Mouse (Mus musculus) kidney, adult 18-20 months (tissue): Measurements from ENCODE around the gene Rabep2.
A peak's percentile ranks its signal among the peaks of the same experiment; 100 is the strongest.
"Not testable (repeated sequence)": the region's sequence is repeated elsewhere in the genome, so short reads cannot be mapped to it uniquely, and the experiment has no call there.

ENCODE experiments used
- DNase-seq: peaks from one replicate; pipeline ENCODE4 v3.0.0; 2021

Rabep2 gene

DNA sequence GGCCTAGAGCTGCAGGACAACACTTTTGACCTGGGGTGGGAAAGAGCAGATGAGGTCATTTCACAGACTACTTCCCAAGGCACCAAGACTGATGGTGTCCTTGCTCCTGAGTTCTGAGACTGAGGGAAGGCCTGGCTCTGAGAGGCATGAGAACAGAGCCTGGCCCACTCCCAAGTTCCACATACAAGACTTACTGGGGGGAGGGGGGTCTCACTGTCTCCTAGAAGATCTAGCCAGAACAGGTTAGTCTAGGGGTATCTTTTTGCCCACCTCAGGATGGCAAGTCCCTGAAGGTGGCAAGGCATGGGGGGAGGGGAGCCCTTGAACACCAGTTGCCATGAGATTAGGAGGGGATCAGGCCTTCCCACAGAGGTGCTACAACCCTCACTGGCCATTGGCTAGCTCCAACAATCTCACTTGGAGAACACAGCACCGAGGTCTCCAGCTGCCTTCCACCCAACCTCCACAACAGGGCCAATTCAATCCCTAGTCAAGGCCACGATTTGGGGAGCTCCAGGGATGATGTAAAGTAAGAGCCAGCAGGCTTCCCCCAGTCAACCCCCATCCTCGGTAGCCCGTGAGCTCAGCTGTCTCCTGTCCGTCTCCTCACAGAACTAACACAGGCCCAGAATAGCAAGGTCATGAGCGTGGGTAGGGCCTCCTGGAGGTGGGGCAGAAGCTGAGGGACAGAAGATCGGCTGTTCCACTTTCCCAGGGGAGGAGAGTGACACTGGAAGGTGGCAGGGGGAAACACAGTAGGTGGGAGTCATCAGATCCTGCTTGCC is 36.9 kb downstream of the Rabep2 start:
- no peak for DNase-seq

GRCm38 (mm10) chr7:126466116-126466515 is 37.6 kb downstream of the Rabep2 start:
- no peak for DNase-seq

DNA sequence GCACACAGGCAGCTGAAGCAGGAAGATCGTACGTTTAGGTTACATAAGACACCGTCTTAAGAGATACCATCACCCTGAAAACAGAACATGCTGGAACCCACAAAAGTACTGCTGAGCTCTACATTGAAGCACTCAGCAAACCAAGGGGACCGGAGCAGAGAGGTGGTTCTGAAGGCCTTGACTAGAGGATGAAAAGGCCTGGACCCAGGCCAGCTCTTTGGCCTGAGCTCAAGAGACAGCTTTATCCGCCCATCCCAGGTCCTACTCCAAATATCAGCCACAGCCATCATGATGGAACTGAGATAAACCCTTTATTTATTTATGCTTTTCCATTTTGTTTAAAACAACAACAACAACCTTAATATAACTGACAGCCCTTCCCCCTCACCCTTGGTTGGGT is 38.1 kb downstream of the Rabep2 start:
- no peak for DNase-seq

DNA sequence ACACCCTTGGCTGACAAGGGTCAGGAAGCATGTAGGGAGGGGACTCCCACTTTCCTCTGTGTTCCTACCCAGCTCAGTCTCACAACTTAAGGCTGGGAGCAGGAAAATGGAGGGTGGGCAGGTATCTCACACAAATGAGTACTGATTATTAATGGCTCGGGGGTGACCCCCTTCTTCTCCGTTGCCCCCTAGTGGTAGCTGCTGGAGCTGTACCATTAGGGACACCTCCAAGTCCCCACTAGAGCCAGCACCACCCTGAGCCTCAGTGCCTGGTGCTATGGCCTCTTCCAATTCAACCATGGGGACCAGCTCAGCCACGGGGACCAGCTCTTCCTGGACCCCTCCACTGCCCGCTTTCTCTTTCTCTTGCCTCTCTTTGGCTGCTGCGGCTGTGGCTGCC is 38.7 kb downstream of the Rabep2 start:
- peak; percentile 44 for DNase-seq

- no peak for DNase-seq
Measured at GRCm38 (mm10) chr7:126467834-126468627, 39.5 kb downstream of the Rabep2 start.

- no peak for DNase-seq
Measured at GRCm38 (mm10) chr7:126470077-126470476, 41.5 kb downstream of the Rabep2 start.

DNA sequence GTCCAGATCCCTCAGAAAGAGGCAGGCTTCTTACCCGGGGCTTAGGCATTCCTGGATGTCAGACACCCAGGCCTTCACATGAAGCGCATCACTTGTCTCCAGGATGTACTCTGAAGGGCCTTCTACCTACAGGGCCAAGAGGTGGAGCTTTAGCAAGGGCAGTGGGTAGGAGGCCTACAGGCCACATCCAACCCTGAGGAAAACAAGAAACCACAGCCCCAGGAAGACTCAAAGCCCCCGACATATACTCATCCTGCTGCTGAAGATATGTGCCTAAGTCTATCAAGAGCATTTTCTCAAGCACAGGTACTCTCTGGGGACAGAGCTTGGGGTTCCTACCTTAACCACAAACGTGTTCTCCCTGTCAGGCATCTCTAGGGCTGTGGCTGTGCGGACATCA is 42.8 kb downstream of the Rabep2 start:
- no peak for DNase-seq

GRCm38 (mm10) chr7:126471853-126472252 is 43.3 kb downstream of the Rabep2 start:
- DNase-seq, result no peak

DNA sequence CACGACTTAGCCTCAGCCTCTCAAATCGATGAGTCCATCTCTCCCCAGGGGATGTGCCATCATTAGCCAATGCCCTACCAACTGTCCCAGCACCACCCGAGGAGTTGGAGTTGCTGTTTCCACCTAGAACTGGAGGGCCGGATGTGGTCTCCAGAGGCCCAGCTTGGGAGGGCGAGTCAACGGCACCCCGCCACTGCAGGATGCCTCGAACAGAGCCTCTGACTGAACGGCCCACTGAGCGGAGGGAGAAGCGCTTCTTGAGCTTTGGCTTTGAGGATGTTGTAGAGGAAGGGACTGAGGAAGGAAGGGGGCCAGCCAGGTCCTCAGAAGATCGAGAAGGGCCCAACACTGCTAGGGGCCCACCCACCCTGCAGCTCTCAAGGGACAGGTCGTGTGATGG is 43.7 kb downstream of the Rabep2 start:
- no peak for DNase-seq

GRCm38 (mm10) chr7:126472713-126473112 is 44.2 kb downstream of the Rabep2 start:
- DNase-seq, result no peak

DNA sequence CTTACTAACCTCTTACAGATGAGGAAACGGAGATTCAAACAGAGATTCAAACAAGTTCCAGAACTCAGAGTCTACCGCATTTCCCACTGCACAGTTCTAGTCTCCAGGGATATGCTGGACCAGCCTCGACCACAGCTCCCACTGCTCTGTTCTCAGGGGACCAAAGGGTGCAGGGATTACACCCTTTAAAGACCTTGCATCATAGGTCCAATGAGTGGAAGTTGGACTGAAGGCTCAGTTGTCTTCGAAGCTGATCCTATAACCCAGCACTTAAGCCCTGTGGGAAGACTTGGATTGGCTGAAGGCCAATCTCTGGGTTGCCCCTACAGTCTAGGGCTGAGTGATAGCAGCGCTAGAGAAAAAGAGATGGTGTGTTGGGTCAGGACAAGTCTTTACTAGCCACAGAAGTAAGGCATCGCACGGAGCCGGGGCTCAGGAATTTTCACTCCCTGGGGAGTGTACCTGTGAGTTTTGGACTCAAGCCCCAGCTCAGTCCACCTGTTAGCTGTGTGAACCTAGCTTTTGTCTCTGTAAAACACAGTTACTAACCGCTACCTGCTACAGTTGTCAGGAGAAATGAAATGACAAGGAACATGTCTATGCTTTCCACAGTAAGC is 45.0 kb downstream of the Rabep2 start:
- no peak for DNase-seq

- peak; percentile 24 for DNase-seq
Measured at GRCm38 (mm10) chr7:126474486-126474955, 46.0 kb downstream of the Rabep2 start.

- peak; percentile 88 for DNase-seq
Measured at GRCm38 (mm10) chr7:126474993-126475581, 46.5 kb downstream of the Rabep2 start, which contains the start of gene Sh2b1. TSS of gene Sh2b1 (minus strand) at chr7:126475424.

GRCm38 (mm10) chr7:126481699-126482098 is 53.1 kb downstream of the Rabep2 start:
- DNase-seq, result no peak

- DNase-seq, result peak; percentile 90
Measured at GRCm38 (mm10) chr7:126482392-126482871, 53.9 kb downstream of the Rabep2 start.

GRCm38 (mm10) chr7:126487052-126487483 is 58.5 kb downstream of the Rabep2 start, which contains the start of gene Tufm:
TSS of gene Tufm (plus strand) at chr7:126487361.
- DNase-seq, result peak; percentile 93

- DNase-seq, result not testable (repeated sequence)
Measured at GRCm38 (mm10) chr7:126487617-126488385, 59.2 kb downstream of the Rabep2 start.

DNA sequence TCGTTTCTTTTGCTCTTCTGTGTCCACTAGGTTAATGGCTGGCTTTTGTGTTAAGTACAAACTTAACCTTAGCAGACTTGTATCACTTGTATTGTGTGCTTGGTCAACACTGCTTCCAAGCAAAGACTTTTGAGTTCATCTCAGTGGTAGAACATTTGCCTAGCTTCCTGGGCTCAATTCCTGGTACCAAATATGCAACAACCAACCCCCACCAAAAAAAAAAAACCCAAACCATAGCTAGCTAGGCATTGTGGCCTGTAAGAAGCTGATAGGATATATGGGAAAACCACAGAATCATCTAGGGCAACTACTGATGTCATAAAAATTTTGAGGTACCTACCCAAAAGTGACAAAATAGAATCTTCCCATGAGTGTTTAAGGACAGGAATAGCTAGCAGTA is 62.4 kb downstream of the Rabep2 start:
- no peak for DNase-seq

DNA sequence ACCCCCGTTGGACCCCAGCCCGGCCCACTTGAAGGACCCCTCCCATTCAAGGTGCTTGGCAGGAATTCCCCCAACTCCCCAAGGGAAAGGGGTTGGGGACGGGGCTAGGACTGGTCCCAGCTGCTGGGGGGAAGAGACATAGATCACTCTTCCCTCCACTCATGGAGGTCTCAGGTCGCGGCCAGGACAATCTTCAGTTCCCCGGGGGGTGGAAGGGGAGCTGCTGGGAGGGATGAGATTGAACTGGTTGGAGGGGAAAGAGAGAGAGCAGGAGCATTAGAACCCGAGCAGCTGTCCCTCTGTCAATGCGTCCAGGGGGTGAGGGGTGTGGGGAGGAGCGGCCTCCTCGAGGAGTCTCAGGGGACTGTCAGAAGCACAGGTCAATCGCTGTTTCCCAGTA is 63.4 kb downstream of the Rabep2 start:
- no peak for DNase-seq

GRCm38 (mm10) chr7:126494120-126494519 is 65.6 kb downstream of the Rabep2 start:
- no peak for DNase-seq

DNA sequence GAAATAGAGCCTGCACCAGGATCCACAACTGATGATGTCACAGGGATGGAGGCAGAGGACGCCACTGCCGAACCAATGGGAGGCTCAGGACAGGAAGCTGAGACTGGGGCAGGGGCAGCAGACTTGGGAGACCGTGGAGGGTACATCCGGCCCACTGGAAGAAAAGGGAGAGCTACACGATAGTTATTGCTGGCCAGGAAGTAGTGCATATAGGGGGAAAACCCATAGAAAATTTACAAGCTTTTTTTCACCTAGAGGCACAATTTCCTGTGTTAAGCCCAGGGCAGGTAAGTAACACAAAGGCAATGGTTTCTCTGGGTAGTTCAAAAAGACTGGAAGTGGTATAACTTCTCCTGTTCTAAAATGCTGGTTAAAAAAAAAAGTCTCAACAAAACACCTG is 67.9 kb downstream of the Rabep2 start:
- DNase-seq, result no peak

DNA sequence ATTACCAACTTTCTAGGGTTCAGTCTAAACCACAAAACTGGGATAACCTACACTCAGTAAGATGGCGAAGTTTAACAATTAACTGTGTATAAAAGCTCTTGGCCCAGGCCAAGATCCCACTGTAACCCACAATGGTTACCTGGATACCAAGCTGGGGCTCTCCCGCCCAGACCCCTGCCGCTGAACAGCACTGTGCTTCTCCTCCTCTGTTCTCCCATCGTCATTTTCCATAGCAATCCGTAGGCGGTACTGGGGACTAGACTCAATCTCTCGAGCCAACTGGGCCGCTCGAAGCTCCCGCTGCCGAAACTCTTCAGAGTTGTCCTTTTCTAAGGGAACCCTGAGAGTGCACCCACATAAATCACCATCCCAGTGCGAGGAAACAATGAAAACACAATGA is 69.4 kb downstream of the Rabep2 start:
- DNase-seq, result no peak
